Mouse (Mus musculus): ENCODE measurements around the gene C2cd2l.

The C2cd2l gene

GRCm38 (mm10) chr9:44268432-44268831, 51.7 kb downstream of the C2cd2l start, which contains the start of gene Nlrx1:
Nlrx1 (minus strand) TSS chr9:44268599.
- in situ Hi-C loops (cut with MboI, MseI), result no loop called here

- in situ Hi-C loops (cut with MboI, MseI), result no loop called here
Measured at GRCm38 (mm10) chr9:44268027-44268360, 52.1 kb downstream of the C2cd2l start.

GRCm38 (mm10) chr9:44267319-44268026, 52.6 kb downstream of the C2cd2l start:
- in situ Hi-C loops (cut with MboI, MseI), result no loop called here

- in situ Hi-C loops (cut with MboI, MseI), result no loop called here
Measured at GRCm38 (mm10) chr9:44266478-44267226, 53.4 kb downstream of the C2cd2l start.

GRCm38 (mm10) chr9:44261388-44261787, 58.7 kb downstream of the C2cd2l start:
- in situ Hi-C loops (cut with MboI, MseI), result no loop called here

Data from T-helper 2 cell (primary cell).